Mouse (Mus musculus): ENCODE results near the gene Gde1.
A peak's percentile ranks its signal among the peaks of the same experiment; 100 is the strongest.

DNA sequence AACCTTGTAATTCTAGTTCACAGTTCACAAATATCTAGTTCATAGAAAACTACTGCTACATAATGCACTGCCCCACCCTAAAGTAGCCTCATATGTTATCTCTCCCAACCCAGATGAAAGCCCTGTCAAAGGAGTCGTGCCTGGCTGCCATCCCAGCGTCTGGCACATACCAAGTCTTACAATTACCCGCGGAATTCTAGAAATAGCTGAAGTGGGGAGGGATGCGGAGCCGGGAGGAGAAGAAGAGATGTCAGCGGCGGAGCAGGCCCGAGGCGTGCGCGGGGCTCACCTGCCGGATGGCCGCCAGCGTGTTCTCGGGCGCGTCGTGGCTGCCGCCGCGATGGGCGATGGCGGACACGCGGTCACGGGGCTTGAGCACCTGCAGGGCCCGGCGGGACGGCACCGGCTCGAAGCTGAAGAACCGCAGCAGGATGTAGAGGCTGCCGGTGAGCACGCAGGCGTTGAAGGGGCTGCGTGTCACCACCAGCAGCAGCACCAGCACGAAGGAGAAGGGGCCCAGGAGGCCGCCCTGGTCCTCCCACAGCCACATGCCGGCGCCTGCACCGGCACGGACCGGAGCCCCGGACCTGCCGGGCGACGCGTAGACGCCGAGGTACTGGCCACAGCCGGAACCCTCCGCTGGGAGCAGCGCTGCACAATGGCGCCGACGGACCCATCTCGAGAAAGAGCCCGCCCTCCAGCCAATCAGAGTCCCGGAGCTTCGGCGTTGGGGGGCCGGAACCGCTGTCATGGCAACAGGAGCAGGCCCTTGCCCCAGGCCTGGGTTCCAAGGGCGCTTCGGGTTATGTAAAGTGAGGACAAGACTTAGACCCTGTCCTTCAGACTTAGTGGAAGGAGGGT, at the start of gene Gde1:
- TF ChIP-seq CTCF (IDR thresholded peaks at IDR 0.05; ENCODE audit: control insufficient read depth, insufficient read depth, low read length) (no peak), POLR2A (IDR thresholded peaks at IDR 0.05; ENCODE audit: borderline replicate concordance, control insufficient read depth, low read depth, low read length) (peak; percentile 57; the same call in 1 of the 2 replicates)

Measured in bone marrow, adult 2 months (tissue).